Mouse (Mus musculus): ENCODE measurements around the gene Dedd. TPM values are rescaled to one million over a fixed set of nuclear protein-coding genes. Genes with fewer than 3 reads are reported as not detected.
"Not testable (repeated sequence)": the region's sequence is repeated elsewhere in the genome, so short reads cannot be mapped to it uniquely, and the experiment has no call there.

Gene Dedd
- total RNA-seq, 2 experiments from 2014 or later, result 33.7 to 35.2 TPM

- DNase-seq, result no peak
These were observed 19.6 kb upstream of the Dedd start for GRCm38 (mm10) chr1:171309321-171309720.

DNA sequence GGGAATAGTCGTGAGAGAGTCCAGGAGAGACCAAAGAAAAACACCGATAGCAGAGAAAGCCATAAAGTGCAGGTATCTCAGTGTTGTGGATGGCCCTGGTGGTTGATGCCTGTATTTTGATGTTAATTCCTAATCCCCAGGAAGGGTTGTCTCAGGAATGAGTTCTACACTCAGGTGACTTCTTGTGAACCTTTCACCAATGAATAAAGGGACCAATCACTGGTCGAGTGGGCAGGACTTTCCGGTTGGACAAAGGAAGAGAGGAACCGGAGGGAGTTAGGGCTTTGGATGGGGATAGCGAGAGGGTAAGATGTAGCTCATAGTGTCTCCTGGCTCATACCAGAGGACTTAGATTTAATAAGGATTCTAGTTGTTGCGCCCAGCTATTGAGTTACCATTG, 9.2 kb upstream of the Dedd start:
- no peak for DNase-seq

DNA sequence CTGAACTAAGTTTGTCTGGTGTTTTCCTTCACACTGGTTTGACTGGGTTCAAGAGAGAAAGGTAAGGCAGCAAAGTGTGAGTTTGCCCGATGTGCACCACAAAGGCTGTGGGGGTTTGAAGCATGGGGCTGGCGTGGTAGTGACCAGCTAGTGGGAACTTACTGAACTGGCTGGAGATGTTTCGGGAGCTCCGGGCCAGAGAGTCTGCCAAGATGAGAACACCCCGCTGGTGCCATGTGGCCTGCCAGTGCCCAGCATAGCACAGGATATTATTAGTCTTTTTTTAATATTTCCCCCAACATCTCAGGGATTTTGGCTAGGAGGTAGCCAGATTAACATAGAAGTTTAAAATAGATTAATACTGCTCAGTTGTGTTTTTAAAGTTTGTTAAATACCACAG, 8.8 kb upstream of the Dedd start:
- no peak for DNase-seq

- peak; percentile 42 for DNase-seq
These were observed 7.5 kb upstream of the Dedd start for GRCm38 (mm10) chr1:171321415-171321814.

DNA sequence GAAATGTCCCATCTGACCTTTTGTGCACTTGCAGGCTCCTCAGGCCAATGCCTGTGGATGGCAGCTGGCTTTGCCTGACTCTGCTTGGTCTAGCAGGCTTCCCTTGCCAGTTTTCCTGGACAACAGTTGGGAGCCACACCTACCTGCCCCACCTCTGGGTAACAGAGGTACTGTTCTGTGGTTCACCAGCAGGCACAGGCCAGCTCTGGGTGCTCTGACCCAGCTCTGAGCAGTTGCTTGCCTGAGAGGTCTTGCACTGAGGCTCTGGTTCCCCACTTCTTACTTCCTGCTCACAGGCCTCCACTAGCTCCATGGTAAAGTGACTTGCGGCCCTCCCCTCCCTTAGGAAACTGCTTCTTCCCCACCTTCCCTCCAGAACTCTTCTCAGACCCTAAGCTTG, 6.9 kb upstream of the Dedd start:
- DNase-seq, result no peak

- DNase-seq, result no peak
These were observed 3.4 kb upstream of the Dedd start for GRCm38 (mm10) chr1:171325571-171325970.

DNA sequence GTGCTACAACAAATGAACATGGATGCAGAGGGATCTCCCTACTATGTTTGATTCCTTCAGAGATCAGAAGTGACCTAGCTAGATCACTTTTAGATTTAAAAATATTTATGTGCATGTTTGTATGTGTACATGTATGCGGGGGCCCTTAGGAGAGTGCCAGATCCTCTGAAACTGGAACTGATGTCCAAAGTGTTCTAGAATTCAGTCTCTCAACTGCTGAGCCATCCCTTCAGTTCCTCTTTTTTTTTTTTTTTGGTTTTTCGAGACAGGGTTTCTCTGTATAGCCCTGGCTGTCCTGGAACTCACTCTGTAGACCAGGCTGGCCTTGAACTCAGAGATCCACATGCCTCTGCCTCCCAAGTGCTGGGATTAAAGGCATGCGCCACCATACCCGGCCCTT, 2.4 kb upstream of the Dedd start:
- DNase-seq, result not testable (repeated sequence)

GRCm38 (mm10) chr1:171328244-171328643, 701 bp upstream of the Dedd start:
- DNase-seq, result peak; percentile 22

DNA sequence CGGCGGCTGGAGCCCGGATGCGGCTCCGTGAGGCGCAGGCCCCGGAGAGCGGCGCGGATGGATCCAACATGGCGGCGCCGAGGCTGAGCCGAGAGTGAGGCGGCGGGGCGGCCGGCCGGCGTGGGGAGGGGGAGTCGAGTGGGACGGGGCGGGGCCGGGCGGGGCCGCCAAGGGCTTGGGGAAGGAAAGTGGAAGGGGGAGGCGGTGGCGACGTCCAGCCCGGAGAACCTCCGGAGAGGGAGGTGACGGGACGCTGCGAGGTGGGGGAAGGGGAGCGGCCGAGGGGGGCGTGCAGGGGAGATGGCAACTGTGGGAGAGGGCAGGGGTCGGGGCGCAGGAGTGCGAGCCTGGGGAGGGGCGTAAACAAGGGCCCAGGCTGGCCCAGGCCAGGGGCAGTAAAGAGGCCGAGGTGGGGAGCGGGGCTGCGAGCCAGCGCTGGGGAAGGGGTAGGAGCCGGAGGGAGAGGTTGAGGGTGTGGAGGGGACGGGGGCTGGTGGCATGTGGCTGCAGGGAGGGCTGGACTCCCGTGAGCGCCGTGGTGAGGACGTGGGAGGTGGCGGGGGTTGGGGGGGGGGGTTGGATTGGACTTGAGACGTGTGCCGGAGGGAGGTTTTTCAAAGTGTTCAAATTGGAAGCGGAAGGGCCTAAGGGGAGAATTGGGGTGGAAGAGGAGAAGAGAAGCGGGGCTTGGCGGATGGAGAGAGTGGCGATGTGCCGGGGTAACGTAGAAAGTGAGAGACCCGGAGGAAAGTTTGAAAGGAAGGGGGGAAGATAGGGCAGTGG, 679 bp downstream of the Dedd start:
- DNase-seq, result no peak

- no peak for DNase-seq
These were observed 1.2 kb downstream of the Dedd start for GRCm38 (mm10) chr1:171330216-171330560.

DNA sequence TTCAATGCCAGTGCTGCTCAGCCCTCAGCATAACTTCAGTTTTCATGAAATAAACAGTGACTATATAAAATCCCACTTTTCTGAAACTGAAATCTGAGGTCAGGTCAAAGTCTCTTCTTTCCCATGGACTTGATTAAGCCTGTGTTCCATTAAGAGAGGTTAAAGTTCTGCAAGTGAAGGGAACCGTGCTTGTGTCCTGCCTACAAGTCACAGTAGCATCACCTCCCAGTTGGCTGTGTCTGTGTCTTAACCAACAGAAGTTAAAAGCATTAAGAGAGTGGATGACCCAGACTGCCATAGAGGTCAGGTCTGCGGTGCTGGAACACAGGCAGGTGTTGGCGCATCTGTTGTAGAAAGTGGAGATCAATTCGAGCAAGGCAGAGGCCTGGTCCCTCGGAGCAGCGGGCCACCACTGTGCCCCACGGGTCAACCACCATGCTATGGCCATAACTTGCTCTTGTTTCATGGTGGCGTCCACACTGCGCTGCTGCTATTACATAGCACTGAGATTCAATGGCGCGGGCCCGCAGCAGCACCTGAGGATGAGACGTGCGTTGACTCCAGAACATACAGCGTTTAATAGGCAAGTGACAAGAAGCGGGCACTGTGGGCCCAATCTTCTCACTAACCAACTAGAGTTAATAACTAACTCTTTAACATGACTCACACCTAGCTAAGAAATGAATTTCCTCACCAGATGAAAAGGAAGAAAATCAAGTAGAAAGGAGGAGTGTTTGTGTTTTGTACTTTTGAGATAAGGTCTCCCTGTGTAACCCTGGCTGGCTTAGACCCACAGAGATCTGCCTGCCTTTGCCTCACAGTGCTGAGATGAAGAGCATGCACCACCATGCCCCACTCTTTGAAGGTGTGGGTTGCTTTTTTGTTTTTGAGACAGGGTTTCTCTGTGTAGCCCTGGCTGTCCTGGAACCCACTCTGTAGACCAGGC, 13.6 kb downstream of the Dedd start:
- no peak for DNase-seq

DNA sequence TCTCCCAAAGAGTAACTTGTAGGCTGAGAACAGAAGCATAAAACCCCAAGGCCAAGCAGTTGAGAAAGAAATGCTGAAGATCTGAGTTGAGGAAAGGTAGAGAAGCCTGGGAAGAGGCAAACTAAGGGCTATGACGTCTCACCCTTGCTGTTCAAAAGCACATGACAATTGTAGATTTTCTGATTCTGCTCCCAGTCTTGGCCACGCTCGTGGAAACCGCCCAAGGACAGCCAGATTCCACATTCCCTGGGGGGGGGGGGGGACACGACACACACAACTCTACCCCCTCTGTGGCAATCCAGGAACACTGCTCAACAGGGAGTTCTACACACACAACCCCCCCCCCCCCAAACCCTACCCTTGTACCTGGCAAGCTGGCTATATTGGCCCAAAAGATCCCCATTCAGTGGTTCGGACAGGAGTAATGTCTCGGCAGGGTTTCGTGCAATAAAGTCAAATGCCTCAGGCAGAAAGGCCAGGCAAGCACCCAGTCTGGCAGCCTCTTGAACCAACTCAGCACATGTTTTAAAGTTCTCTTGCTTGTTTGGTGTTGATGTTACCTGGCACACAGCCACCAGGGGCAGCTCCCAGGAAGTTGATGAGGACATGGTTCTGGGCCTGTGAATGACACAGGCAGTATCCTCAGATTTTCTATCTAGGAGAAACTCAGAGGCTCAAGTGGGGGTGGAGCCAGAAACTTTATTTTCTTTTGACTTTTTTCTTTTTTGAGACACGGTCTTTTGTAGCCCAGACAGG, 15.2 kb downstream of the Dedd start:
- peak; percentile 60 for DNase-seq

DNA sequence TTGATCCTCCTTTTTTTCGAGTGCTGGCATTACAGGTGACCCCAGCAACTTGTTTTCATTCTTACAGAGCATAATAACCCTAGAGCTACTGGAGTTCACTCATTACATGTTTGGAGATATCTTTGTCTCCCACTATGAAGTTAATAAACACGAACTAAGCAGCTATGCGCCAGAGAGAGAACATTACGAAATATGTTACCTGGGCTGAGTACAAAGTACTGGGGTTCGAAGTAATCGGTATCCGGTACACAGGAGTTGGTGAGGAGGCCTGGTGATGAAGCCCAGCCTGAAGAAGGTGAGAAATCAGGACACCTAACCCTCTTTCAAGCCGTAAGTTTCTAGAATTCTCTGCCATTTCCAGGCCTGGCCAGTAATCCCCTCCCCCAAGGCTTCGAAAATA, 15.8 kb downstream of the Dedd start:
- DNase-seq, result no peak

DNA sequence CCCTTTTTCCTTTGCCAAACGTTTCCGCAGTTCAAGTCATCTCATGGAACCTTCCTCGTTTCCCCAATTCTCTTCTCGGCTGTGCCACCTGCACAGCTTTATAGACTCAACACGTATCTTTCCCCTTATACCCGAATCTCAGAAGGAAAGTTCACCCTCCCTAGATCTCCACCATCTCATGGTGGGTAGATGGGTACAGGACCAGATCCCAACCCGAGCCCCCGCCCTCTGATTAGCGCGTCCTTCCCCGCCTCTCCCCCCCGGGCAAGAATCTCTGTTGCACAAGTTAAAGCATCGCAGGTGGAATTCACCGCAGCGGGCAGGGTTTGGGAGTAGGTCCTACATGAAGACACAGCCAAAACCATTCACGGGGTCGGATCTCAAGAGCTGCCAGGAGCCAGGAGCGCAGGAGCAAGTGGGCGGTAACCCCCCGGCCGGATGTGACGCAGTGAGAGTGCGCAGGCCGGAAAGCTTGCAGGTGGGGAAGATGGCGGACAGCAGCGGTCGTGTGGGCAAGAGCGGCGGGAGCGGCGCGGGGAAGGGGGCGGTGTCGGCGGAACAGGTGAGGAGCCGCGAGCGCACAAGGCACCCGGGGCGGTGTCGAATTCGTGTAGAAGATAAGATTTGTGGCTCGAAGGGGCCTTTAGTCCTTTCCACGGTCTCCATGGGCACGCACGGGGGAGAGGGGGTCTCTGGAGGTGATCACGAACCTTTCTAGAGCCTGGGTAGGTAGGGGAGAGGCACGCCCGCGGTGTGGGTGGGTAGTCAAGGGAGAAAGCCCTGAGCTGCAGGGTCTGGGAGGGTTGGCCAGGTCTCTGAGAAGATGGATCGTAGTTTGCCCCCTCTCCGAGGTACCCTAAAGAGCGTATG, 16.5 kb downstream of the Dedd start, which contains the start of the genes Nit1 and Pfdn2:
TSS of gene Nit1 (minus strand) at position 422 of the 870 bp plus-strand sequence.
TSS of gene Pfdn2 (plus strand) at position 446 of the 870 bp plus-strand sequence.
- peak; percentile 95 for DNase-seq

DNA sequence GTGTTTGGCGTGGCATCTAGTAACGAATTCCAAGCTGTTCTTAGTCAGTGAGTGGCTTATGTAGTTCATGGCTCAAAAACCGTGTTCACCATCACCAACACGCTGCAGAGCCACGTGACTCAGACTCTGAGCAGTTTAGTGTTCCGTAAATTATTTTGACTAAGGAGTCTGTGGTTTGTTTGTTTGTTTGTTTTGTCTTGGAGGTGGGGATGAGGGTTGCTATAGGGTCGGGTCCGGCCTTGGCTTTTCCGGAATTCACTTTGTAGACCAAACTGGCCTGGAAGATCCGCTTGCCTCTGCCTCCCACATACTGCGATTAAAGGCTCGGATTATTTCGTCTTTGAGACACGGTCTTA, 17.1 kb downstream of the Dedd start:
- DNase-seq, result no peak

DNA sequence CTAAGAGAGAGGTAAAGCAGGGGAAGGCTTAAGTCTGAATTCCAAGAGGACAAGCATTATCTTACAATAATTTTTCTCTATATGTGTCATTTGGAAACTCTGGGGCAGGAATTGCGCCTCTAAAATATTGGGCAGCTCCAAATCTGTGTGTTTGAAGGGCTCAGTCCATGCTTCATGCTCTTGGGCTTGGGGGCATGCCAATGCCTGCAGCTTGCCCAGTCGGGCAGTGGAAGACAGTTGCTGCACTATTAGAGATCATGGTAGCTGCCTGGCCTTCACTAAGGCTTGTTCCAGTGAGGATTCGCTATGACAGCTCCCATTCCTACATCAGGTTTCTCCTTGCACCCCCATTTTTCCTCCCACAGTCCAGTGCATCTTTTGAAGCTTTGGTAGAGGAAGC, 19.7 kb downstream of the Dedd start:
- DNase-seq, result peak; percentile 58

DNA sequence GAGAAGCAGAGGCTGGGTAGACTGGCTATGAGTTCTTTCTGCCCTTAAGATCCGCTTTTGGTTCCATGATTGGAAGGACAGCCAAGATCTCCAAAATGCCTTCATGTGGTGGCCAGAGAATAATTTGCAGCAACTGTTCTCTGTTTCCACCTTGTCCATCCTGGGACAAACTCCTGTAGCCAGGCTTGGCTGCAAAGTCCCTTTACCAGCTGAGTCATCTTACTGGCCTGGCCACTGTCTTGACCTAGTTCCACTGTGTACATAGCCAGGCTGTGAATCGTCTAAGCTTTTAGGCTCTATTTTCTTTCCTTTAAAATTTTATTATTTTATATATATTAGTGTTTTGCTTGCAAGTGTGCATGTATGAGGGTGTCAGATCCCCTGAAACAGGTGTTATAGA, 20.3 kb downstream of the Dedd start:
- DNase-seq, result no peak

DNA sequence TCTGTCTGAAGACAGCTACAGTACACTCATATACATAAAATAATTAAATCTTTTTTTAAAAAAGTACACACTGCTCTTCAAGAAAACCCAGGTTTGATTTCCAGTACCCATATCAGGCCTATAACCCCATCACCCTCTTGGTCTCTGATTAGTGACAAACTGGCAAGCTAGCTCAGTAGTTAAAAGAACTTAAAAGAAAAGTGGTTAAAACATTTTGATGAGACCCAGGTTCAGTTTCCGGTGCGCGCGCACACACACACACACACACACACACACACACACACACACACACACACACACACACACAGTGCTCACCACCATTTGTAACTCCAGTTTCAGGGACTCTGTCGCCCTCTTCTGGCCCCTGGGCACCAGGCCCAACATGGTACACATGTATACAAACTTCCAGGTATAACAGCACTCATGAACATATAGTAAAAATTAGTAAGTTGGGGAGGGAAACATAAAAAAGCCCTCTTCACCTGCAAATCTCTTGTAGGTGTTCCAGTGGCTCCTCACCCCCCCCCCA, 26.9 kb downstream of the Dedd start:
- no peak for DNase-seq

DNA sequence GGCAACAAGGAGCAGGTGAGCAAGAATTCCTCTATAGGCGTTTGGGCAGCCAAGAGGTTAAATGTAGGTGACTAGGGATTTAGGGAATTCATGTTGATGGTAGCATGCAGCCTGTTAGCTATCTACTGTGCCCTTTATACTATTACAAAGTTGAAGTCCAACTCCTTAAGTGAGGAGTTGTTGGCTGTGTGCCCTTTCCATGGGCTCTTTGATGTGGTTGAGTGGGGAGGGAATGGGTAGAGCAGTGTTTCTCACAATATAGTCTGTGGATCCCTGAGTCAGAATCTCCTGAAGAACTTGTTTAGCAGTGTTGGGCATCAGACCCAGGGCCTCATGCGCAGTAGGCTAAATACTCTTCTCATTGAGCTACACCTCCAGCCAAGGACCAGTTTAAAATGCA, 27.9 kb downstream of the Dedd start:
- no peak for DNase-seq

DNA sequence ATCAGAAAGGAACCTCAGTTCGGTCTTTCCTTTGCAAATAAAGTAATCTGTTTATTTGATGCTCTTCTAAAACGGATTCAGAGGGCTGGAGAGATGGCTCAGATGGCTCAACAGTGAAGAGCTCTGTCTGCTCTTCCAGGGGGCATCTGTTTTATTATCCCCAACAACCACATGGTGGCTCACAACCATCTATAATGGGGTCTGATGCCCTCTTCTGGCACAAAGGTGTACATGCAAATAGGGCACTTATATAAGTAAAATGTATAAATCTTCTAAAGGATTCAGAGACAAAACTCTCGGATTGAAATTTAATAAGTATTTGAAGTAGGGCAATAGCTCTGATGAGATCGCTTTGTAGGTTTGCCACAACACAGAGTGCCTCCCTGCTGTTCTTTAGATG, 29.5 kb downstream of the Dedd start:
- DNase-seq, result no peak

DNA sequence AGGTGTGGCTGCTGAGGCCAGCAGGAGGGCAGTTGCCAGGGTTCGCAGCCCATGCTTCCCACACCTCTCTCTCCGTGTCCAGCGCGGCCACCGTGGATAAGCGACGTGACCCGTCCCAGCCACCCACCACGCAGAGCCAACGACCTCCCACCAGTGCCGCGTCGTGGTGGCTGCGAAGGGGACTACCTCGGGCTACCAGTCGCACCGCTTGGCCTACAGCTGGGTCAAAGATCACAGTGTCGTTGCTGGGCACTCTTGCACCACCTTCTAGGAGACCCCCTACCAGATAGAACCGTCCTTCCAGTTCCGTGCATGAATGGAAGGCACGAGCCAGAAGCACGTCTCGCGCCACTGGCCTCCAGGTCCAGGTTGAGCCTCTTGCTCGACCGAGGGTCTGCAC, 31.3 kb downstream of the Dedd start:
- DNase-seq, result peak; percentile 40
